Mouse (Mus musculus) spleen, adult 2 months (tissue): ENCODE data around the gene Fam241a. TPM values are rescaled to one million over a fixed set of nuclear protein-coding genes. Genes with fewer than 3 reads are reported as not detected.

Experiments
- DNase-seq, 2 experiments: peaks; one replicate each; pipeline versions ENCODE4 v3.0.0 to v3.0.0-alpha.2; 2012 to 2021; ENCODE audit warnings: low spot score in 2 of 2, low read depth in 1 of 2
- H3K27ac ChIP-seq: fragments of 200-500 bp; 2 replicates; pipeline ENCODE4 v1.5.1; 2012; ENCODE audit warnings: low read length, inconsistent platforms; ENCODE audit not compliant: insufficient read depth
- H3K27me3 ChIP-seq: fragments of 200-500 bp; 2 replicates; pipeline ENCODE4 v1.6.1; 2012; ENCODE audit warnings: mild to moderate bottlenecking, moderate library complexity, low read length, inconsistent platforms; ENCODE audit not compliant: control insufficient read depth, insufficient read depth
- H3K36me3 ChIP-seq: fragments of 200-500 bp; 2 replicates; pipeline ENCODE4 v1.6.1; 2012; ENCODE audit warnings: mild to moderate bottlenecking, low read length, inconsistent platforms; ENCODE audit not compliant: control insufficient read depth, insufficient read depth
- H3K4me1 ChIP-seq: fragments of 200-500 bp; 2 replicates; pipeline ENCODE4 v1.6.1; 2011; ENCODE audit warnings: inconsistent platforms; ENCODE audit not compliant: control insufficient read depth, insufficient read depth, insufficient read length
- H3K4me3 ChIP-seq: fragments of 200-500 bp; 2 replicates; pipeline ENCODE4 v1.5.1; 2011; ENCODE audit warnings: mild to moderate bottlenecking, inconsistent platforms; ENCODE audit not compliant: insufficient read depth, insufficient read length; ENCODE audit errors: extremely low read depth
- CTCF ChIP-seq: fragments of 200-500 bp; IDR thresholded peaks from 2 replicates; pipeline ENCODE4 v1.5.1; 2011; ENCODE audit warnings: mild to moderate bottlenecking, inconsistent platforms; ENCODE audit not compliant: insufficient read depth, insufficient read length, insufficient replicate concordance; ENCODE audit errors: extremely low read depth
- POLR2A ChIP-seq: fragments of 200-500 bp; IDR thresholded peaks from 2 replicates; pipeline ENCODE4 v1.6.1; 2011; ENCODE audit warnings: low read depth, low read length, inconsistent platforms
- WGBS: fragments of 180-500 bp; shearing (Covaris S2); methylation state at CpG from one replicate; pipeline ENCODE4 v1.1.7; 2018; 5-methylcytosine and 5-hydroxymethylcytosine counted together
- polyA plus RNA-seq: library from polyadenylated mRNA; depleted of rRNA; stranded (reverse); fragments of >200 nt; gene quantifications from 2 replicates; pipeline ENCODE4 v1.2.3, GENCODE M21; 2012

Gene Fam241a
- polyA plus RNA-seq, 1 experiment, result 4.3 TPM

DNA sequence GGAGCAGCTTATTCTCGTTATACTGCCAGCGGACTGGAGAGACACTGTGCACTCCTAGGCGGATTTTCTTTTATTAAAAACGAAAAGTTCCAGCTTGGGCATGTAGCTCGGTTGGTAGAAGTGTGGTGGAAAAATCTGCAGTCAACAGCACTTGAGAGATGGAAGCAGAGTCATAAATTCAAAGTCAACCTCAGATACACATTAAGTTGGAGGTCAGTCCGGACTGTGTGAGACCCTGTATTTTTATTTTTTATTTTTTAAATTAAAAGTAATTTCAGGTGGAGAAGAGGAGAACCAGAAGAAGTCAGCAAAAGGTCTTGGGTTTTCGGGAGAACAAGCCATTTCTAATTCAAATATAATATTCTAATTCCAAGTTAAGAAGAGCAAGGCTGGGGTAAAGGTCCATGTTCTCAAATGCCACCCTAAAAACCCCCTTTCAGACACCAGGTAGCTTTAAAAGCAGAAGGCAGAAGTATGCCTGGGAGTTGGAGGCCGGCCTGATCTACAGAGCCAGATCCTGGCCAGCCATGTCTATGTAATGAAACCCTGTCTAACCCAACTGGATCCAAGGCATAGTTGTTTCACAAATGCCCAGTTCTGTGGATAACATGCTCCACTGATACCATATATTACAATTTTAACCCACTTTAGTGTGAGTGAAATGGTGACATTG is 58.0 kb downstream of the Fam241a start:
- WGBS, result 26% methylated on average over 8 of the region's 8 CpGs
- H3K27ac ChIP-seq, result peak overlapping the region; percentile 92
- H3K4me1 ChIP-seq, result no peaks in the 10 kb centered on the region
- peak overlapping the region; percentile 78; the same call in 1 of the 2 replicates for H3K4me3 ChIP-seq
- no peaks in the 10 kb centered on the region for H3K27me3 ChIP-seq
- H3K36me3 ChIP-seq, result no peaks in the 10 kb centered on the region
- no peak for DNase-seq
- TF ChIP-seq CTCF (no peak), POLR2A (no peak)

DNA sequence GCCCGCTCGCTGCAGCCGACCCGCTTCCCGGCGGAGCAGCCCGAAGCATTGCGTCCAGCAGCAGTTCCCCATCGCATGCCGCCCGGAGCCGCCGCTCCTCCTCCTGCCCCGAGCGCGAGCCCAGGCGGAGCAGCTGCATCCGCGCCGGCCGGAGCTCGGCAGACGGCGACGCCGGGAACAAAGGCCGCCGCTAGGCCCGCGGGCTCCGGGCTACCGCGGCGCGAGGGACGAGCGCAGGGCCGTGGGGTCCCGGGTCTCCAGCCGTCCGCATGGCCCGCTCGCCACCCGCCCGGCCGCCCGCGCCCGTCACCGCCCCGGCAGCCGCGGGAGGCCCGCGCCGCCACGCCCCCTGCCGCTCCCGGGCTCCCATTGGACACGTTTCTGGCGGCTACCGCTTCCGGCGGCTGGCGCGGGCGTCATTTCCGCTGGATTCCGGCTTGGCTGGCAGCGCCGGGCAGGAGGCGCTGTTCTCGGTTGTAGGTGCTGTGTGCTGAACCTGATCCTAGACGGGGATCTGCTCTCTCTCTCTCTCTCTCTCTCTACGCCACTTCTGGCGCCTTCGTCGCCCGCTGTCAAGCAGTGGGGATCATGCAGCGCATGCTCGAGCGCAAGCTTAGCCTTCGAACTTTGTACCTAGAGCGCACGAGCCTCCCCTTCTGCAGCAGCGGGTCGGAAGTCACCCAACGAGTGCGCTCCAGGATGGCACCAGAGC is 58.8 kb downstream of the Fam241a start, which contains the start of gene Ap1ar:
Gene Ap1ar, minus strand, starts transcription at position 370 of the 712 bp plus-strand sequence.
- Histone ChIP-seq H3K27me3 (no peaks in the 10 kb centered on the region), H3K4me3 (peak within 1 kb of the TSS; percentile 79), H3K27ac (peak within 1 kb of the TSS; percentile 92), H3K4me1 (no peaks in the 10 kb centered on the region), H3K36me3 (no peaks in the 10 kb centered on the region)
- TF ChIP-seq CTCF (peak; percentile 56; the same call in 1 of the 2 replicates), POLR2A (peak; percentile 23; the same call in 1 of the 2 replicates)
- WGBS, result under 1% methylated on average over 87 of the region's 89 CpGs
- DNase-seq, result peak; percentile 85 to 94

DNA sequence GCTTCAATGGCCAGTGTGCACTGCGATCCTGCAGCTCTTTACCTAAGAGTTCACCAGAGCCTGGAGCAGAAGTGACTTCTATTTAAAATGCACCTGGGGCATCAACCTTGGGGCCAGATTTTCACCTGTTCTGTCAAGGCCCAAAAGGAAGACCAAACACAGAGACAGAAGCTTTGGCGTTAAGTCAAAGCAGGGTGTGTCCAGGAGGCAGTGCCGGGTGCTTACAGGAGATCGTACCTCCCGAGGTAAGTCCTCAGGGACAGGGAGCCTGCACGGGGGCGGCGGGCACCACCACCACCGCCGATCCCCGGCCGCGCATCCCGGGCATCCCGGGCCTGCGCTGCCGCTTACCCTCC is 59.3 kb downstream of the Fam241a start:
- Histone ChIP-seq H3K36me3 (no peaks in the 10 kb centered on the region), H3K27me3 (no peaks in the 10 kb centered on the region), H3K27ac (peak overlapping the region; percentile 65; the same call in 1 of the 2 replicates), H3K4me1 (no peaks in the 10 kb centered on the region), H3K4me3 (peak overlapping the region; percentile 79)
- under 1% methylated on average over 17 of the region's 17 CpGs for WGBS
- no peak for DNase-seq
- TF ChIP-seq POLR2A, result no peak
- no peak for TF ChIP-seq CTCF

DNA sequence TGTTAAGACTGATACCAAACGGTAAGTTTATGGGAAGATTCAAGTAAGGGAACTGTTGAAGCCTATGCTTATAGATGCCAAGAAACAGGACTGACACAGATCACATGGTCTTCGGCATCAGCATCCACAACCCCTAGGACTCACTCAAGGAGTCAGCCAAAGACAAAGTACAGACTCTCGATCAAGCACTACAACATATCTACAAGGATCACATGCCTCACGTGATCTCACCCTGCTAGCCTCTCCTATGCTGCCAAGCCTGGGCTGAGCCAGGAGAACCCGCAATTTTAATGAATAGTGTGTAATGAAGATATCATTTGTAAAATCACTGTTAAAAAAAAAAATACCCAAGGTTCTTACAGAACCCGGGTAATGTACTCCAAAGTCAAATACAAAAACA is 60.5 kb downstream of the Fam241a start:
- WGBS, result 72% methylated on average over 6 of the region's 6 CpGs
- no peaks in the 10 kb centered on the region for H3K4me1 ChIP-seq
- H3K36me3 ChIP-seq, result no peaks in the 10 kb centered on the region
- no peak for DNase-seq
- TF ChIP-seq CTCF (no peak), POLR2A (no peak)
- H3K27me3 ChIP-seq, result no peaks in the 10 kb centered on the region
- no peak overlapping the region for H3K27ac ChIP-seq
- no peak overlapping the region for H3K4me3 ChIP-seq

DNA sequence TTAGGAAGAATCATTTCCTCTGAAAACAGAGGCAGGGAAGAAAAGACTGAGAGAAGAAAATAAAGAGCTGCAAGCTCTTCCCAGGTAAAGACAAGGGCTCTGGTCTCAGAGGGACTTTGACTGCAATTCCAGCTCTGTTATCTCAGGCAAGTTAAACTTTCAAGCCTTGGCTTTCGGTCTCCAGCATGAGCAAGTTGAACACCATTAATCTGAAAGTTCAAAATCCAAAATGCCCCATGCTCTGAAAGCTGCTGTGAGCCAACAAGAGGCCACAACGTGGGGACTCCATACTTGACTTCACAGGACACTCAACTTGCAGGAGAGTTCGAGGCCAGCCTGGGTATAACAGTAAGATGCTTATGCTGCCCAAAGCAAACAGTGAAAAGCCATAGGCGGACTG is 62.1 kb downstream of the Fam241a start:
- 88% methylated on average over 4 of the region's 4 CpGs for WGBS
- Histone ChIP-seq H3K36me3 (no peaks in the 10 kb centered on the region), H3K4me1 (no peaks in the 10 kb centered on the region), H3K27me3 (no peaks in the 10 kb centered on the region), H3K27ac (no peak overlapping the region), H3K4me3 (no peak overlapping the region)
- no peak for DNase-seq
- TF ChIP-seq CTCF (no peak), POLR2A (no peak)

DNA sequence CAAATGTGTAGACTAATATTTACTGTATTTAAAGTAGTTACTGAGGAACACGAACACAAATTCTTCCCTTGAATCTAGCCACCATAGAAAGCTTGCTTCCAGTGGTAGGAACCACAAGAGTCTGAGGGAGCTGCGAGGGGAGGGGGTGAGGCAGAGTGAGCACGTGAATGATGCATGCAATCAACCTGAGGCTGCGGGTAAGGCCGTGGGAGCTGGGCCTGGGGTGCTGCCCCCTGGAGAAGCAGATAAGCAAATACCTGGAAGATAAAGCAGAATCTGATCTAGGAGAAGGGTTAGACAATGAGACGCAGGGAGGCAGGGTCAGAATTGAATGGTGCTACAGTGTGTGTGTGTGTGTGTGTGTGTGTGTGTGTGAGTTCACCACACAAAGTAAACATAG is 65.0 kb downstream of the Fam241a start:
- 57% methylated on average over 6 of the region's 6 CpGs for WGBS
- Histone ChIP-seq H3K4me1 (peaks cover 2% of the 10 kb centered on the region; the same call in 1 of the 2 replicates), H3K27me3 (no peaks in the 10 kb centered on the region), H3K27ac (no peak overlapping the region), H3K4me3 (no peak overlapping the region), H3K36me3 (no peaks in the 10 kb centered on the region)
- DNase-seq, result no peak
- TF ChIP-seq POLR2A, result no peak
- TF ChIP-seq CTCF, result peak; percentile 9; the same call in 1 of the 2 replicates

DNA sequence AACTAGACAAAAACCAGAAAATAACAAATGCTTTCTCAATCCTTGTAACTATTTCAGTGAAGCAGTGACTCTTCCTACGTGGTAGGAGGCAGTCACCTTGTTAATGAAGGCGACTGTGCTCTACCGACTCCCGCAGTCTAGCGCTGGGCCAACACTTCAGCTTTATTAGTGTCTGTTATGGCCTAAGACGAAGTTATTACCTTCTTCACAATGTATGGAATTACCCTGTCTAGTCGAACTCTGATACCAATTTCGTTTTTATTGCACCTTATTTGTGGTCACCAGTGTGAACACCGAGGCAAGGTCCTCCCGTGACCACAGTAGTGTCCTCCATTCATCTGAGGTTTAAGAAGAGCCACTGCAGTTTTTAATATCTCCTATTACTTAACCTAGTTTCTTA is 65.9 kb downstream of the Fam241a start:
- peaks cover 2% of the 10 kb centered on the region; the same call in 1 of the 2 replicates for H3K4me1 ChIP-seq
- TF ChIP-seq POLR2A (no peak), CTCF (no peak)
- no peak for DNase-seq
- no peaks in the 10 kb centered on the region for H3K27me3 ChIP-seq
- no peak overlapping the region for H3K4me3 ChIP-seq
- H3K36me3 ChIP-seq, result no peaks in the 10 kb centered on the region
- no peak overlapping the region for H3K27ac ChIP-seq
- WGBS, result 93% methylated on average over 10 of the region's 10 CpGs
